Comparison of ENCODE assay signal across 9 mouse cellular contexts in the genomic region with DNA sequence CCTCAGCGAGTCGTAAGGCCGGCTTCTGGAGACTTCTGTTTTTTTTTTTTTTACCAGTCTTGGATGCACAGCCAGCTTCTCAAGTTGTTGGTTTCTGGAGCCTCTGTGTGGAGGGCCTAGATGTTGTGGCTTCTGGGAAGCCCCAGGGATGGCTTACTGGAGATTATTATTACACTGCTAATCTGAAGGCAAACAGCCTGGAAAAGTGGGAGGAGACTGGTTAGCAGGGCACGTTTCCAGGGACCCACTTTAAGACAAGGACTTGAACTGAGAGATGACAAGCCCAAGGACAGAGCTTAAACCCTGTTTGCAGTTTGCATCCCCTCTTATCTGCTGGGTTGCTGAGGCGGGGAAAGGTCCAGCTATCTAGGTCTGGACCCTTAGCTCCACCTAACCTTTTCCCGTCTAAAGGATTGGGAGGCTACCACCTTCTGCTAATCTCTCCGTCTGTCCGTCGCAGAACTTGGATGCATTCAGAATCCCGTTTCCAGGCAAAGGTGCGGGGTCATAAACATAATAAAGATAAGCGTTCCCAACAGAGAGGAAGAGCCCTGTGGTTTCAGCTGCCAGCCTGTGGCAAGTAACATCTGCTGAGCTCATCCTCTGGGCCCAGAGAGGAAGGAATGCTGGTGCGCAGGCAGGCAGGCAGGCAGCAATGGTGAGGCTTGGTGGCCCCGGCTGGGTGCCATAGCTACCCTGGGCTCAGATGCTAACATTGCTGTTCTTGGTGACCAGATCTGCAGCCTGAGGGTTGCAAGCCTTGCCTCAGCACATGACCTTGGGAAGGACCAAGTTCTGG. TPM values are rescaled to one million over a fixed set of nuclear protein-coding genes. Genes with fewer than 3 reads are reported as not detected.
DNase-seq lines count a peak whose midpoint lies in the region; ATAC-seq and TF ChIP-seq lines count a peak whose summit lies in the region.
"Had no signal": no experiment of that assay in that cellular context is flagged by ENCODE, and none has a peak within 500 bp of the region (broad histone marks: within the 10 kb centered on the region; RNA-seq: fewer than 3 reads in every experiment).

No protein-coding gene starts in this region.

- no peak for ATAC-seq in midbrain, embryonic 12.5 days (ENCODE audit: low FRiP score, low read depth)
- no peak for ATAC-seq in midbrain, postnatal 0 days (ENCODE audit: low FRiP score)
- no peak for ATAC-seq in hindbrain, postnatal 0 days

- peak overlapping the region; percentile 94 for H3K27ac ChIP-seq in midbrain, embryonic 12.5 days (replicated peaks)
- H3K27ac ChIP-seq in midbrain, postnatal 0 days (ENCODE audit: low read depth, low read length) = no peak overlapping the region
- peak overlapping the region; percentile 58; the same call in 1 of the 2 replicates for H3K27ac ChIP-seq in hindbrain, postnatal 0 days

- no peaks in the 10 kb centered on the region for H3K36me3 ChIP-seq in midbrain, embryonic 12.5 days
- H3K36me3 ChIP-seq in midbrain, postnatal 0 days (ENCODE audit: insufficient read depth, low read length) = no peaks in the 10 kb centered on the region
- no peaks in the 10 kb centered on the region for H3K36me3 ChIP-seq in hindbrain, postnatal 0 days (ENCODE audit: insufficient read depth, low read length)

- 11% methylated on average over 14 of the region's 14 CpGs for WGBS in midbrain, embryonic 12.5 days
- WGBS in midbrain, postnatal 0 days = 30% methylated on average over 14 of the region's 14 CpGs
- 36% methylated on average over 14 of the region's 14 CpGs for WGBS in hindbrain, postnatal 0 days

- peak; percentile 94 for DNase-seq in heart, adult 11 months
- no peak for DNase-seq in heart, postnatal 4 days
- DNase-seq in midbrain, postnatal 0 days (ENCODE audit: low spot score) = no peak
- peak; percentile 20 for DNase-seq in hindbrain, postnatal 0 days (ENCODE audit: low spot score)
- peak; percentile 59 for DNase-seq in thymus, postnatal 0 days (ENCODE audit: low spot score)
- no peak for DNase-seq in cerebellum, adult 9-11 months
- no peak for DNase-seq in gastrocnemius, postnatal 10 days
- DNase-seq: right cerebral cortex, postnatal 25 days had no signal

- H3K4me3 ChIP-seq in midbrain, embryonic 12.5 days = no peak overlapping the region
- H3K4me3 ChIP-seq in midbrain, postnatal 0 days (ENCODE audit: low read depth, low read length) = no peak overlapping the region
- H3K4me3 ChIP-seq in hindbrain, postnatal 0 days (ENCODE audit: low read length) = no peak overlapping the region

- TF ChIP-seq CTCF in midbrain, postnatal 0 days (IDR thresholded peaks at IDR 0.05) = no peak
- no peak for TF ChIP-seq CTCF in hindbrain, postnatal 0 days (IDR thresholded peaks at IDR 0.05; ENCODE audit: low read depth)

- peaks cover 28% of the 10 kb centered on the region for H3K27me3 ChIP-seq in midbrain, embryonic 12.5 days
- H3K27me3 ChIP-seq in midbrain, postnatal 0 days (ENCODE audit: insufficient read depth, low read length) = no peaks in the 10 kb centered on the region
- no peaks in the 10 kb centered on the region for H3K27me3 ChIP-seq in hindbrain, postnatal 0 days (ENCODE audit: insufficient read depth, low read length)

- no peaks in the 10 kb centered on the region for H3K9me3 ChIP-seq in midbrain, embryonic 12.5 days
- H3K9me3 ChIP-seq in midbrain, postnatal 0 days (ENCODE audit: low read length) = no peaks in the 10 kb centered on the region
- H3K9me3 ChIP-seq in hindbrain, postnatal 0 days (ENCODE audit: low read length) = no peaks in the 10 kb centered on the region

- H3K4me1 ChIP-seq in midbrain, embryonic 12.5 days = peaks cover 34% of the 10 kb centered on the region
- no peaks in the 10 kb centered on the region for H3K4me1 ChIP-seq in midbrain, postnatal 0 days (ENCODE audit: insufficient read depth, low read length)
- H3K4me1 ChIP-seq in hindbrain, postnatal 0 days (ENCODE audit: insufficient read depth, low read length) = peaks cover 20% of the 10 kb centered on the region

- no peak overlapping the region for H3K9ac ChIP-seq in midbrain, embryonic 12.5 days (replicated peaks)
- no peak overlapping the region for H3K9ac ChIP-seq in midbrain, postnatal 0 days (replicated peaks; ENCODE audit: low read length, poor library complexity, severe bottlenecking)
- H3K9ac ChIP-seq in hindbrain, postnatal 0 days (replicated peaks; ENCODE audit: low read length) = no peak overlapping the region

- no peak overlapping the region for H3K4me2 ChIP-seq in midbrain, embryonic 12.5 days (replicated peaks)
- no peak overlapping the region for H3K4me2 ChIP-seq in midbrain, postnatal 0 days (ENCODE audit: low read depth, low read length, poor library complexity, severe bottlenecking)
- H3K4me2 ChIP-seq in hindbrain, postnatal 0 days (ENCODE audit: low read depth, low read length) = no peak overlapping the region

RNA-seq across cellular contexts. Expression of a gene that starts 4.7 kb away (rescaled TPM):
- total RNA-seq in heart, postnatal 4 days (2021) = 1 to 10 TPM; 5.5 TPM
- 10.7 and 13.2 TPM in 2 replicates for polyA plus RNA-seq in midbrain, embryonic 12.5 days (2016; fragmentation: Nextera tagmentation; extraction: Ambion mirVana)
- 7.3 and 8.5 TPM in 2 replicates for total RNA-seq in midbrain, postnatal 0 days (2014; rRNA removed)
- polyA plus RNA-seq in midbrain, postnatal 0 days (2015; fragmentation: Nextera tagmentation; extraction: Ambion mirVana) = 4.4 and 4.9 TPM in 2 replicates
- total RNA-seq in hindbrain, postnatal 0 days (2014; rRNA removed) = 12.3 and 12.4 TPM in 2 replicates
- 6.0 and 7.0 TPM in 2 replicates for polyA plus RNA-seq in hindbrain, postnatal 0 days (2015; fragmentation: Nextera tagmentation; extraction: Ambion mirVana)
- polyA plus RNA-seq in thymus, postnatal 0 days (2015; fragmentation: Nextera tagmentation; extraction: Ambion mirVana) = 25.8 and 26.7 TPM in 2 replicates
- total RNA-seq in gastrocnemius, postnatal 10 days (2021) = 1 to 10 TPM; 6.2 to 9.8 TPM

RNA-seq across cellular contexts. Expression of a gene that starts 11.6 kb away (rescaled TPM):
- 10 to 100 TPM; 25.0 to 26.2 TPM for total RNA-seq in heart, postnatal 4 days (2021)
- polyA plus RNA-seq in midbrain, embryonic 12.5 days (2016; fragmentation: Nextera tagmentation; extraction: Ambion mirVana) = 47.5 and 48.9 TPM in 2 replicates
- total RNA-seq in midbrain, postnatal 0 days (2014; rRNA removed) = 62.0 and 72.2 TPM in 2 replicates
- 55.0 and 61.8 TPM in 2 replicates for polyA plus RNA-seq in midbrain, postnatal 0 days (2015; fragmentation: Nextera tagmentation; extraction: Ambion mirVana)
- total RNA-seq in hindbrain, postnatal 0 days (2014; rRNA removed) = 72.7 and 85.0 TPM in 2 replicates
- polyA plus RNA-seq in hindbrain, postnatal 0 days (2015; fragmentation: Nextera tagmentation; extraction: Ambion mirVana) = 57.2 and 58.3 TPM in 2 replicates
- 54.8 and 55.6 TPM in 2 replicates for polyA plus RNA-seq in thymus, postnatal 0 days (2015; fragmentation: Nextera tagmentation; extraction: Ambion mirVana)
- total RNA-seq in gastrocnemius, postnatal 10 days (2021) = 10 to 100 TPM; 17.8 to 21.6 TPM

Comparison
In these comparisons a context has a peak if more than half of its experiments do, and no peak if none do; other contexts are left out.
1. DNase-seq: peak in heart, adult 11 months (single experiment), hindbrain, postnatal 0 days (single experiment) and thymus, postnatal 0 days (single experiment); none in heart, postnatal 4 days (single experiment), midbrain, postnatal 0 days (single experiment), cerebellum, adult 9-11 months (single experiment) and gastrocnemius, postnatal 10 days (single experiment).